Mouse (Mus musculus): ENCODE measurements at regions not wholly inside any gene's neighbourhood (a gene's known extent, or its start where the extent isn't known, plus 50 kb on each side); places are given as distances from the start of the nearest gene placed in this dataset.

DNA sequence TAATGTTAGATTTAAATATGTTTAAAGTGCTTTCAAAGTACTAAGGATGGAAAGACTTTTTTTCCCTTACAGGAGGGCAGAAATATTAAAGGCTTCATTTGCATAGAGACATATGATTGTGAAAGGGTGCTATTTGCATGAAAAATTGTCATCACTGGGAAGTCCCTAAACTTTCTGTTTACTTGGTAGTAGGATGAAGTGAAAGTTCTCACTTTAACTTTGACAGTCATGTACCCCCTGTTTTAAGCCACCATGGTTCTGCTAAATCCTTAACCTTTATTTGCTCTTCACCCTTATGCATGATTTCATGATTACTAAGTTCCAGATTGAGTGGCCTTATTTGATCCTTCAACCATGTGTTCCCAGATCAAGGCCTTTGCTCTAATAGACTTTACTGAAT, 132.6 kb upstream of the Egfl6 start:
- DNase-seq: no peak

GRCm38 (mm10) chrX:166709306-166709705, 123.8 kb upstream of the Egfl6 start:
- DNase-seq: no peak

DNA sequence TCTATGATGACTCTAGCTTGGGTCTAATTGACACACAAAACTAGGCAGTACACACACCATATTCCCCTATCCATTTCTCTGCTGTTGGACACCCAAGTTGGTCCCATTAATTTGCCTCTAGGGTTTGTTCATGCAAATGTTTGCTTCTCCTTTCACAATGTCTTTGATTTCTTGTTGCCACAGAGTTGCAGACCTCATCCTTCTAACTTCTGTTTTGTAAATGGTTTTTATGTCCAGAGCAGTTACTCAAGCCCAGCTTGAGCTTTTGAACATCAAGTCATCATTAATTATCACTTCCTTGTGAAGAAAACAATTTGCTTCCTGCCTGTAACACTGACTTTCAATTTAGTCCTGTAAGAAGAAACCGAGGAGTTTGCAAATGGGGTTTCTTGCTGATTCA, 122.6 kb upstream of the Egfl6 start:
- DNase-seq: no peak

DNA sequence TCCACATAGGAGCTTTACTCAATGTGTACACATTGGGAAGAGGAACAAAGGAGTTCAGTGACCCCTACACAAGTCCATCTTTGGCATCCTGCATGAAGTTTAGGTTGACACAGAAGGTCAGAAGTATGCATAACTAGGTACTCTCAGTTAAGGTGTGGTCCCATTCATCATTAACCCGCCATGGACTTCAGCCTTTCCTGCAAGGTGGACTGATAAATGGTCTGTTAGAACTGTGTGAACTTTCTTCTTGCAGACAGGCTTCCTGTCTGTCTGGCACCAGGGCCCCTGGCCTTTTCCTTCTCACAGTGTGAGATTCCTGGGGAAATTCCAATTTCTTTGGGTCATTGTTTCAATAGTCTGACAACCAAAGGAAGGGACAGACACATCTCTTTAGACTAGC, 121.5 kb upstream of the Egfl6 start:
- no peak for DNase-seq

- no peak for DNase-seq
These were observed 118.8 kb upstream of the Egfl6 start for GRCm38 (mm10) chrX:166704311-166704710.

DNA sequence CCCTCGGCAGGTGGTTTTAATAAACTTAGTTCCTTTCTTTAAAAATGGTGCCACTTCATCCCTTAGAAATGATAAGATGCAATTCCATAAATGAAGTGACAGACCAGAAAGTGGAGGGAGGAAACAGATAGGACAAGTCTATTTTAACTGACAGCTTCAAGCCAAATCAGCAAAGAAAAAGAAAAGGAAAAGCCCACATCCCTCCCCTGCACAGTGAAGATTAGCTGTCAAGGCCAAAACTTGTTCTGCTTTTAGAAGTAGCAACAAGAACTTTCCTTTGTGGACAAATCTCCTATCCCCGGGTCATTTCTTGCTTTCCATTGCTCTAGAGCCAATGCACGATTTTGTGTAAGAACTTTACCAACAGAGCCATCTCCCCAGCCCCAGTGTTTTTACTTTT, 108.7 kb upstream of the Egfl6 start:
- no peak for DNase-seq

- DNase-seq: peak; percentile 4 to 7
These were observed 103.3 kb upstream of the Egfl6 start for GRCm38 (mm10) chrX:166688779-166689178.

GRCm38 (mm10) chrX:166673404-166673803, 87.9 kb upstream of the Egfl6 start:
- no peak for DNase-seq

- no peak for DNase-seq
These were observed 87.1 kb upstream of the Egfl6 start for GRCm38 (mm10) chrX:166672617-166673016.

- no peak for DNase-seq
These were observed 86.3 kb upstream of the Egfl6 start for GRCm38 (mm10) chrX:166671853-166672252.

DNA sequence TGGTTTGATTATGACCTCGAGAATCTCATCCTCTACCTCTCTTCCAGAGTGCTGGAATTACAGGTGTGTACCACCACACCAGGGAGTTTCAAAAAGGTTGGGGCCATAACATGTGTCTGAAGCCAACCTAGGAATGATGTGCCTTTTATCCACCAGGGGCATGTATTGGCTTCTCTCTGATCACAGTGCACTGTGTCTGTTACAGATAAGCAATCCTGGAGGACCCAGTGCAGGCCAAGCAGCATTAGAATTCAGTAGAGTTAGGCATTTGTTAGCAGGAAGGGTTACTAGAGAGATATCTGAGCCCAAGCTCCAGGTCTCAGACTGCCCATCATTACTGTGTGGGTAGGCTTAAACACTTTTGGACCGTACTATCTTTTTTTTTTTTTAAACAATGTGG, 80.8 kb upstream of the Egfl6 start:
- no peak for DNase-seq

DNA sequence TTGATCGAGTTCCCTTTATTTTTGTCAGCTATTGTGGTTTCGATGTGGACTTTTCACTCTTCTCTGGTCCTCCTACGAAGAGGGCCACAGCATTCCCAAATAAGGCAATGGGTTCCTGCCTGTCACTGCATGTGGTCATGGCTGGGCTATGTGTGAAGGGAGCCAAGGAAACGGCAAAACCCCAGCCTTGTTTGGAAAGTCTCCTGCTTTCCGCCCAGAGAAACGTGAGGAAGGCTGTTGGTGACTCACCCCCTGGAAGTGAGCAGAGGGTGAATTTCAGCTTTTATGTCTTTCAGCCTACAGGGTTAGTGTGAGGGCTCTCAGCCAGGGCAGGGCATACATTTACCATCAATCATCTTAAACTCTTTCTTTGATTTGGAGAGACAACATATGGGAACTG, 76.3 kb upstream of the Egfl6 start:
- peak; percentile 10 to 18 for DNase-seq

GRCm38 (mm10) chrX:166661043-166661718, 75.7 kb upstream of the Egfl6 start:
- DNase-seq: peak; percentile 63 to 77

GRCm38 (mm10) chrX:166660715-166661042, 75.2 kb upstream of the Egfl6 start:
- peak in 1 of 2 experiments; percentile 57 for DNase-seq

- peak in 1 of 2 experiments; percentile 10 for DNase-seq
These were observed 66.9 kb upstream of the Egfl6 start for GRCm38 (mm10) chrX:166652400-166652799.

- DNase-seq: no peak
These were observed 60.2 kb upstream of the Egfl6 start for GRCm38 (mm10) chrX:166645713-166646112.

DNA sequence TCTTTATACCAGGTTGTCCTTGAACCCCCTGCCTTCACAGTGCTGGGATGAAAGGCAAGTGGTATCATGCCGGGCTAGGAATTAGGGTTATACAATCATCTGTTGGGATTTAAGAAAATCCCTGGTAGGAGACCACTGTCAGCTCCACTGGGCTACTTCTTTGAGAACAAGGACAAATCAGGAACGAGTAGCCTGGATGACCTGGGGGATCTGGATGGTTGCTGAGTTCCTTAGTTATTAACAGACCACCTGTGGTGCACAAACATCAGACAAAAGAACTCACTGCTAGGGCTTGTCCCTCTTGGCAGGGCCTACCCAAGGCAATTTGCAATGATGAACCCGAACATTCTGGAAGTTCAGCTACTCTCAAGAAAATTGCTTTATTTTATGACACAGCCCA, 55.7 kb upstream of the Egfl6 start:
- no peak for DNase-seq

DNA sequence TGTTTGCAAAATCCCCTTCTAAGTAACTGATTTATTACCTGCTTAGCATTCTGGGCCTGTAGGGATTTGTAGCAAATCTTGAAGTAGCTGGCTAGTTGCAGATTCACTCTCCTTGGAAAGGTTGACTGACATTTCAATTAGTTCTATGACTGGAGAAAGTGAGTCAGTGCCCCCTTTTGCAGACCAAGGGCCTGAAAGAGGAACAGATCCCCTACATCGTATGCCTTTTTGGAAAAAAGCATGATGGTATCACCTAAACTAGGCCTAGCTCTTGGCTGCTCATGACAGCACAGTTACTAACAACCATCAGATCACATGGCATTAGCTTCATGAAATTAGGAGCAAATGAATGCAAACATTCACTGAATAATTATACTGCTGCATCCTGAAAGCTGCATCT, 54.7 kb upstream of the Egfl6 start:
- DNase-seq: no peak
